Mouse (Mus musculus) lung, adult 2 months (tissue): ENCODE data around the gene Hist1h4n.
"Not testable (repeated sequence)": the region's sequence is repeated elsewhere in the genome, so short reads cannot be mapped to it uniquely, and the experiment has no call there.

ENCODE experiments used
- CTCF ChIP-seq: fragments of 200-500 bp; IDR thresholded peaks from 2 replicates; pipeline ENCODE4 v1.5.1; 2011; ENCODE audit warnings: mild to moderate bottlenecking, low read length, control low read depth; ENCODE audit not compliant: insufficient read depth
- POLR2A ChIP-seq: fragments of 200-500 bp; IDR thresholded peaks from 2 replicates; pipeline ENCODE4 v1.6.1; 2011; ENCODE audit warnings: low read depth, mild to moderate bottlenecking, control low read depth, low read length, borderline replicate concordance; ENCODE audit errors: extremely low read depth

DNA sequence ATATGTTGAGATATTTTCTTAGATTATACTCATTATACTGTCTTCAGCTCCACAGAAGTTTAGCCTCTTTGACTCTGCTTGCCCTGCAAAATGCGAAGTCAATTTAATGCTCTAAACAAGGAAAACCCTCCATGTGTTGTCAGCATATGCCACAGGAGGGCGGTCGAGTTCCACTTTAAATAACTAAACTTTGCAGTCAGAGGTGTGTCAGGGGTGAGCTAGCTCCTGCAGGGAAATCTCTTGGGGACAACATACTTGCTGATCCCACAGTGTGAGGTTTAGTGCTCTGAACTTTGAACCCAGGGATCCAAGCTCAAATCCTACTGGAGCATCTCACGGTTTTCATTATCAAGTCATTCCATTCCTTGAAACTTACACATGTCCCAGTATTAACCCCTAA is 8.5 kb upstream of the Hist1h4n start:
- TF ChIP-seq POLR2A, CTCF: not testable (repeated sequence)
